Mouse (Mus musculus) myocyte (in vitro differentiated cells): ENCODE measurements around the gene Mettl13. TPM values are rescaled to one million over a fixed set of nuclear protein-coding genes. Genes with fewer than 3 reads are reported as not detected.

Experiments
- H3K27me3 ChIP-seq: one replicate; pipeline ENCODE4 v1.6.1; 2011; ENCODE audit not compliant: control insufficient read depth, insufficient read depth, insufficient read length
- H3K36me3 ChIP-seq: one replicate; pipeline ENCODE4 v1.6.1; 2011; ENCODE audit not compliant: control insufficient read depth, insufficient read depth
- H3K4me2 ChIP-seq: one replicate; pipeline ENCODE4 v1.6.1; 2011; ENCODE audit warnings: low read depth, control low read depth
- H3K4me3 ChIP-seq: one replicate; pipeline ENCODE4 v1.5.1; 2011; ENCODE audit warnings: mild to moderate bottlenecking, control low read depth, moderate library complexity
- H3K79me2 ChIP-seq: one replicate; pipeline ENCODE4 v1.6.1; 2011; ENCODE audit not compliant: control insufficient read depth, insufficient read depth
- H3ac ChIP-seq: one replicate; pipeline ENCODE4 v1.6.1; 2011; ENCODE audit not compliant: control insufficient read depth, insufficient read length
- CEBPB ChIP-seq: IDR thresholded peaks from 2 replicates; pipeline ENCODE4 v1.6.1; 2011; ENCODE audit warnings: mild to moderate bottlenecking, moderate library complexity; ENCODE audit not compliant: poor library complexity, insufficient read depth, severe bottlenecking
- E2F4 ChIP-seq: IDR thresholded peaks from one replicate; pipeline ENCODE4 v1.6.1; 2011; ENCODE audit warnings: mild to moderate bottlenecking, control low read depth, moderate library complexity; ENCODE audit not compliant: insufficient read depth
- MAX ChIP-seq: IDR thresholded peaks from one replicate; pipeline ENCODE4 v1.6.1; 2011; ENCODE audit warnings: low read depth, mild to moderate bottlenecking, control low read depth
- MYOD1 ChIP-seq, 3 experiments: IDR thresholded peaks; one replicate each; pipeline ENCODE4 v1.6.1; 2011; ENCODE audit warnings: control low read depth in 2 of 3, low read depth in 2 of 3, mild to moderate bottlenecking in 2 of 3, moderate library complexity in 1 of 3; ENCODE audit not compliant: insufficient read length in 2 of 3, control insufficient read depth in 1 of 3
- MYOG ChIP-seq, 3 experiments: IDR thresholded peaks; one replicate each; pipeline ENCODE4 v1.6.1; 2011; ENCODE audit warnings: control low read depth in 2 of 3, low read depth in 2 of 3, mild to moderate bottlenecking in 2 of 3; ENCODE audit not compliant: insufficient read length in 2 of 3, control insufficient read depth in 1 of 3, insufficient read depth in 1 of 3
- POLR2A ChIP-seq: IDR thresholded peaks from one replicate; pipeline ENCODE4 v1.6.1; 2011; ENCODE audit warnings: low read depth, mild to moderate bottlenecking, control low read depth, moderate library complexity; ENCODE audit not compliant: insufficient read length
- POLR2AphosphoS2 ChIP-seq: IDR thresholded peaks from one replicate; pipeline ENCODE4 v1.6.1; 2011; ENCODE audit warnings: low read depth, control low read depth; ENCODE audit not compliant: insufficient read length
- REST ChIP-seq: IDR thresholded peaks from one replicate; pipeline ENCODE4 v1.6.1; 2011; ENCODE audit warnings: mild to moderate bottlenecking, control low read depth, moderate library complexity; ENCODE audit not compliant: insufficient read depth, insufficient read length
- SRF ChIP-seq: IDR thresholded peaks from one replicate; pipeline ENCODE4 v1.6.1; 2011; ENCODE audit warnings: low read depth; ENCODE audit not compliant: control insufficient read depth, insufficient read length
- TCF12 ChIP-seq: IDR thresholded peaks from one replicate; pipeline ENCODE4 v1.6.1; 2011; ENCODE audit warnings: mild to moderate bottlenecking, control low read depth; ENCODE audit not compliant: poor library complexity, insufficient read depth, severe bottlenecking
- TCF3 ChIP-seq: IDR thresholded peaks from one replicate; pipeline ENCODE4 v1.6.1; 2011; ENCODE audit warnings: low read depth, control low read depth; ENCODE audit not compliant: insufficient read length
- USF1 ChIP-seq: IDR thresholded peaks from one replicate; pipeline ENCODE4 v1.6.1; 2011; ENCODE audit warnings: low read depth, mild to moderate bottlenecking, control low read depth, moderate library complexity
- polyA plus RNA-seq: library from polyadenylated mRNA; unstranded; fragments of >200 nt; fragmentation: generic; extraction: Trizol; gene quantifications from one replicate; pipeline ENCODE4 v1.2.1, GENCODE M21; 2012; ENCODE audit warnings: missing spikeins

The Mettl13 gene
- polyA plus RNA-seq, 1 experiment = 12.3 TPM

DNA sequence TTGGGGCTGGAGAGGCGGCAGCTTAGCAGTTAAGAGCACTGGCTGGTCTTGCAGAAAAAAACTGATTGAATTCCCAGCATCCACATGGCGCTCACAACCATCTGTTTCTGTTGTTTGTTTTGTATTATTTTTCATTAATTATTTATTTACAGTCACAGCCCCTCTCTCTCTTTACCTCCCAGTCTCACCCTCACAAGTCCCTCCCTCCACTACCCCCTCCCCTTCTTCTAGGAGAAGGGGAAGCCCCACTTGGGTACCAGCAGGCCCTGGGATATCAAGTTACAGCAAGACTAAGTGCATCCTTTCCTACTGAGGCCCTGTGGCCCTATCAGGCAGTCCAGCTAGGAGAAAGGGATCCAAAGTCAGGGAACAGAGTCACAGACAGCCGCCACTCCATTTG is 19.0 kb upstream of the Mettl13 start:
- Histone ChIP-seq H3ac (no peak overlapping the region), H3K4me3 (no peak overlapping the region), H3K4me2 (peak overlapping the region; percentile 72), H3K36me3 (no peaks in the 10 kb centered on the region), H3K79me2 (peaks cover 9% of the 10 kb centered on the region), H3K27me3 (no peaks in the 10 kb centered on the region)
- TF ChIP-seq POLR2A (no peak), MYOG (IDR thresholded peaks at IDR 0.05; ENCODE audit: control insufficient read depth in 1 of 3, insufficient read depth in 1 of 3, insufficient read length in 2 of 3, low read depth in 2 of 3) (no peak), MAX (no peak), SRF (no peak), CEBPB (no peak)

DNA sequence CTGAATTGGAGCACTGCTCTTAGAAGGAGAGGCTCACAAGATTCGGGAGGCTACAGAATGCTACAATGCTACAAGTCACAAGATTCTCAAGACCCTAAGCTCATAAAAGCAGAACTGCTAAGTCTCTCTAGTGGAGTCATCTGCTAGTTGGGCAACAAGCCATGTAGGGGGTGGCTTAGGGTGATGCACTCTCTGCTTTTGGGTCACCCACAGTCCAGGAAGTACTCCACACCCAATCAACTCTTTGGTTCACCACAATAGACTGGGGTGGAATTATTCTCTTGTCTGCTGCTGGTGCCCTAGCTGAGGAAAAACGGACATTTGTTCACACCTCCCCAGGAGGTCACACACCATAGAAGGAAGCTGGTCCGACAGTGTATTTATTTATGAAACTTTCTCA is 16.6 kb upstream of the Mettl13 start:
- no peaks in the 10 kb centered on the region for H3K27me3 ChIP-seq
- TF ChIP-seq CEBPB (no peak), MAX (no peak), REST (no peak), USF1 (no peak), TCF3 (no peak), SRF (no peak), E2F4 (no peak), POLR2AphosphoS2 (no peak), MYOD1 (IDR thresholded peaks at IDR 0.05; ENCODE audit: control insufficient read depth in 1 of 3, insufficient read length in 2 of 3, low read depth in 2 of 3) (no peak), MYOG (IDR thresholded peaks at IDR 0.05; ENCODE audit: control insufficient read depth in 1 of 3, insufficient read depth in 1 of 3, insufficient read length in 2 of 3, low read depth in 2 of 3) (no peak), POLR2A (no peak), TCF12 (no peak)
- H3K4me3 ChIP-seq = no peak overlapping the region
- no peak overlapping the region for H3ac ChIP-seq
- H3K79me2 ChIP-seq = no peaks in the 10 kb centered on the region
- no peaks in the 10 kb centered on the region for H3K36me3 ChIP-seq
- H3K4me2 ChIP-seq = no peak overlapping the region

DNA sequence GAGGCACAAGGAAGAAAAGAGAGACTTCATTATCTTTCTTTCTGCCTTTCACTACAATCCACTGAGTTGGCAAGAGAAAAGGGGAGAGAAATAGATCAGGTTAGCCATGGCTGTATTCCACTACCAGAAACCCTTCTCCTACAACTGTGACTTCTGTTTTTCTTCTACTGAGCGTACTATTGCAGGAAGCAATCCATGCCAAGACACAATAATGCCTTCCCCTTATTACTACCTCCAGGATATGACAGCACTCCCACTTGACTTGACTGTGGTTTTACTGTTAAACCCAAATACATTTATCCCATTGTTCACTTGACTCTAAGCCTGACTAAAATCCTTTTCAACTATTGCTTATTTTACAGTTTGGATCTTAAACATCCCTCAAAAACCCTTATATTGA is 14.9 kb upstream of the Mettl13 start:
- Histone ChIP-seq H3K4me2 (no peak overlapping the region), H3K27me3 (no peaks in the 10 kb centered on the region), H3K4me3 (no peak overlapping the region), H3K79me2 (no peaks in the 10 kb centered on the region), H3K36me3 (no peaks in the 10 kb centered on the region), H3ac (no peak overlapping the region)
- TF ChIP-seq MYOD1 (IDR thresholded peaks at IDR 0.05; ENCODE audit: control insufficient read depth in 1 of 3, insufficient read length in 2 of 3, low read depth in 2 of 3) = no peak
- no peak for TF ChIP-seq POLR2A
- no peak for TF ChIP-seq REST
- TF ChIP-seq CEBPB = no peak
- TF ChIP-seq SRF = no peak
- TF ChIP-seq E2F4 = no peak
- no peak for TF ChIP-seq MYOG (IDR thresholded peaks at IDR 0.05; ENCODE audit: control insufficient read depth in 1 of 3, insufficient read depth in 1 of 3, insufficient read length in 2 of 3, low read depth in 2 of 3)
- TF ChIP-seq TCF12 = no peak

DNA sequence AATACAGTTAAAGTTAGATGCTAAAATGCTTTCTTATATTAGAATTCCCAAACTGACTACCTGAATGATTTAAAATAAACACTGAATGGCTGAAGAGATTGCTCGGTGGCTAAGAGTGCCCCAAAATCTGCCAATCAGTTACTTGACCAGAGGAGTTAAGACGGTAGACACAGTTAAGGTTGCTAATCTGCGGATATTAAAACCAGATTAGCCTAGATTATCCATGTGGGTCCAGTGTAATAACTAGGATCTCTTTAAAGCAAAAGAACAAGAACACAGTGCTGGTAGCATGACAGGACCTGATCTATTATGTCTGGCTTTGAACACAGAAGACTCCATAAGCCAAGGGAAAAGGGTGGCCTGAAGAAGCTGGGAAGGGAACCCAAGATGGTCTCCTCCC is 5.8 kb upstream of the Mettl13 start:
- Histone ChIP-seq H3K36me3 (no peaks in the 10 kb centered on the region), H3ac (no peak overlapping the region), H3K4me3 (no peak overlapping the region), H3K27me3 (no peaks in the 10 kb centered on the region), H3K4me2 (no peak overlapping the region), H3K79me2 (no peaks in the 10 kb centered on the region)
- TF ChIP-seq MAX = no peak
- TF ChIP-seq USF1 = no peak
- TF ChIP-seq TCF3 = no peak
- TF ChIP-seq CEBPB = no peak
- TF ChIP-seq POLR2A = no peak
- no peak for TF ChIP-seq REST

DNA sequence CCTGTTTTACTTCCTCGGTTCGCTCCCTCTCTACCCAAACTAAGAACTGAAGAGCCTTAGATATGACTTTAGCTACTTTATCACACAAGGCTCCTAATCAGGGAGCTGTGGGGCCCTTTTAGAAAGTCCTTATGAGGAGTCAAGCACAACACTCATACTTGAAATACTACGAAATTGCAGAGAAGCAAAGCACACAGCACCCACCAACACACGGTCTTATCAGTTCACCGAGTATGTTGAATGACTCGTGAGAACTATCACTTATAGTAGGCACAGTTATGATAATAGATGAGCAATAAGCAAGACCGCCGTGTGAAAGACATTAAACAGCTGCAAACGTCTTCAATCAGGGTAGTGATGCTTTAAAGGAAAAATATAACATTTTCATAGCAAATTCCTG is 4.6 kb upstream of the Mettl13 start:
- peaks cover under 1% of the 10 kb centered on the region for H3K79me2 ChIP-seq
- no peaks in the 10 kb centered on the region for H3K36me3 ChIP-seq
- no peak overlapping the region for H3K4me3 ChIP-seq
- no peaks in the 10 kb centered on the region for H3K27me3 ChIP-seq
- H3ac ChIP-seq = no peak overlapping the region
- H3K4me2 ChIP-seq = no peak overlapping the region
- TF ChIP-seq TCF3 = no peak
- TF ChIP-seq MAX = no peak
- no peak for TF ChIP-seq MYOG (IDR thresholded peaks at IDR 0.05; ENCODE audit: control insufficient read depth in 1 of 3, insufficient read depth in 1 of 3, insufficient read length in 2 of 3, low read depth in 2 of 3)
- no peak for TF ChIP-seq SRF
- no peak for TF ChIP-seq POLR2AphosphoS2
- no peak for TF ChIP-seq TCF12
- TF ChIP-seq MYOD1 (IDR thresholded peaks at IDR 0.05; ENCODE audit: control insufficient read depth in 1 of 3, insufficient read length in 2 of 3, low read depth in 2 of 3) = no peak
- TF ChIP-seq USF1 = no peak
- TF ChIP-seq E2F4 = no peak
- TF ChIP-seq CEBPB = no peak
- TF ChIP-seq REST = no peak
- TF ChIP-seq POLR2A = no peak
